Mouse (Mus musculus) frontal cortex, postnatal 36 days (tissue): ENCODE results near the gene Ccdc169.
A peak's percentile ranks its signal among the peaks of the same experiment; 100 is the strongest.

Source experiments
- DNase-seq, 2 experiments: peaks; one replicate each; pipeline ENCODE4 v3.0.0; 2022; ENCODE audit warnings: low spot score in 2 of 2

Ccdc169 gene

GRCm38 (mm10) chr3:55122336-55122870 lies 14.7 kb upstream of the Ccdc169 start:
- no peak for DNase-seq

GRCm38 (mm10) chr3:55123064-55123463 lies 14.1 kb upstream of the Ccdc169 start:
- DNase-seq: no peak

- no peak for DNase-seq
These were observed 7.9 kb upstream of the Ccdc169 start for GRCm38 (mm10) chr3:55129181-55129692.

GRCm38 (mm10) chr3:55131576-55132233 lies 5.4 kb upstream of the Ccdc169 start:
- no peak for DNase-seq

- no peak for DNase-seq
These were observed 2.7 kb downstream of the Ccdc169 start for GRCm38 (mm10) chr3:55139837-55140236.

- DNase-seq: no peak
These were observed 4.3 kb downstream of the Ccdc169 start for GRCm38 (mm10) chr3:55141401-55141800.

- DNase-seq: no peak
These were observed 7.8 kb downstream of the Ccdc169 start for GRCm38 (mm10) chr3:55144916-55145315.

GRCm38 (mm10) chr3:55146441-55146840 lies 9.3 kb downstream of the Ccdc169 start:
- no peak for DNase-seq

- no peak for DNase-seq
These were observed 10.0 kb downstream of the Ccdc169 start for GRCm38 (mm10) chr3:55147156-55147555.

GRCm38 (mm10) chr3:55148091-55148490 lies 11.0 kb downstream of the Ccdc169 start:
- DNase-seq: no peak

- DNase-seq: peak; percentile 59 to 73
These were observed 14.7 kb downstream of the Ccdc169 start for GRCm38 (mm10) chr3:55151656-55152433.

- DNase-seq: no peak
These were observed 15.7 kb downstream of the Ccdc169 start for GRCm38 (mm10) chr3:55152673-55153334.

GRCm38 (mm10) chr3:55154163-55154562 lies 17.0 kb downstream of the Ccdc169 start:
- peak; percentile 15 to 69 for DNase-seq

- no peak for DNase-seq
These were observed 20.3 kb downstream of the Ccdc169 start for GRCm38 (mm10) chr3:55157413-55157812.

GRCm38 (mm10) chr3:55161144-55161543 lies 24.0 kb downstream of the Ccdc169 start:
- no peak for DNase-seq

GRCm38 (mm10) chr3:55163510-55163909 lies 26.4 kb downstream of the Ccdc169 start:
- no peak for DNase-seq

- DNase-seq: no peak
These were observed 35.3 kb downstream of the Ccdc169 start for GRCm38 (mm10) chr3:55172478-55172877.

- DNase-seq: no peak
These were observed 40.1 kb downstream of the Ccdc169 start for GRCm38 (mm10) chr3:55177271-55177670.

- no peak for DNase-seq
These were observed 44.6 kb downstream of the Ccdc169 start, which contains the start of gene Sohlh2 for GRCm38 (mm10) chr3:55181766-55182165. Gene Sohlh2 (plus strand): TSS chr3:55182028.

GRCm38 (mm10) chr3:55191668-55192067 lies 54.5 kb downstream of the Ccdc169 start:
- no peak for DNase-seq

- DNase-seq: no peak
These were observed 56.2 kb downstream of the Ccdc169 start for GRCm38 (mm10) chr3:55193351-55193750.

GRCm38 (mm10) chr3:55194792-55195191 lies 57.7 kb downstream of the Ccdc169 start:
- no peak for DNase-seq
